Mouse (Mus musculus): Measurements from ENCODE around the gene Cntnap5a. TPM values are rescaled to one million over a fixed set of nuclear protein-coding genes. Genes with fewer than 3 reads are reported as not detected.

Cntnap5a gene
- polyA plus RNA-seq, 1 experiment, result not detected

- Histone ChIP-seq H3K9me3 (no peaks in the 10 kb centered on the region), H3K4me1 (no peaks in the 10 kb centered on the region), H3K36me3 (replicated peaks; ENCODE audit: low read length) (no peaks in the 10 kb centered on the region), H3K4me3 (replicated peaks) (no peak overlapping the region), H3K27me3 (replicated peaks) (no peaks in the 10 kb centered on the region)
- TF ChIP-seq FLI1 (IDR thresholded peaks at IDR 0.05; ENCODE audit: low read length), result no peak
- no peak for TF ChIP-seq GATA1 (IDR thresholded peaks at IDR 0.05; ENCODE audit: borderline replicate concordance, low read length)
Observed at GRCm38 (mm10) chr1:116313269-116313668, 628.7 kb downstream of the Cntnap5a start.

- no peaks in the 10 kb centered on the region for H3K36me3 ChIP-seq (replicated peaks; ENCODE audit: low read length)
- TF ChIP-seq FLI1 (IDR thresholded peaks at IDR 0.05; ENCODE audit: low read length), result no peak
- no peak for TF ChIP-seq GATA1 (IDR thresholded peaks at IDR 0.05; ENCODE audit: borderline replicate concordance, low read length)
- H3K4me1 ChIP-seq, result no peaks in the 10 kb centered on the region
- no peak overlapping the region for H3K4me3 ChIP-seq (replicated peaks)
- H3K27me3 ChIP-seq (replicated peaks), result no peaks in the 10 kb centered on the region
- no peaks in the 10 kb centered on the region for H3K9me3 ChIP-seq
Observed at GRCm38 (mm10) chr1:116324505-116324904, 639.9 kb downstream of the Cntnap5a start.

- H3K27me3 ChIP-seq (replicated peaks), result no peaks in the 10 kb centered on the region
- TF ChIP-seq GATA1 (IDR thresholded peaks at IDR 0.05; ENCODE audit: borderline replicate concordance, low read length), result no peak
- no peak for TF ChIP-seq FLI1 (IDR thresholded peaks at IDR 0.05; ENCODE audit: low read length)
- H3K36me3 ChIP-seq (replicated peaks; ENCODE audit: low read length), result no peaks in the 10 kb centered on the region
- H3K4me3 ChIP-seq (replicated peaks), result no peak overlapping the region
- H3K9me3 ChIP-seq, result no peaks in the 10 kb centered on the region
- no peaks in the 10 kb centered on the region for H3K4me1 ChIP-seq
Observed at GRCm38 (mm10) chr1:116353669-116354068, 669.1 kb downstream of the Cntnap5a start.

- Histone ChIP-seq H3K27me3 (replicated peaks) (no peaks in the 10 kb centered on the region), H3K4me1 (no peaks in the 10 kb centered on the region), H3K4me3 (replicated peaks) (no peak overlapping the region), H3K36me3 (replicated peaks; ENCODE audit: low read length) (no peaks in the 10 kb centered on the region), H3K9me3 (no peaks in the 10 kb centered on the region)
- TF ChIP-seq FLI1 (IDR thresholded peaks at IDR 0.05; ENCODE audit: low read length), result no peak
- no peak for TF ChIP-seq GATA1 (IDR thresholded peaks at IDR 0.05; ENCODE audit: borderline replicate concordance, low read length)
Observed at GRCm38 (mm10) chr1:116365606-116366005, 681.0 kb downstream of the Cntnap5a start.

- Histone ChIP-seq H3K36me3 (replicated peaks; ENCODE audit: low read length) (no peaks in the 10 kb centered on the region), H3K4me1 (no peaks in the 10 kb centered on the region), H3K27me3 (replicated peaks) (no peaks in the 10 kb centered on the region), H3K4me3 (replicated peaks) (no peak overlapping the region), H3K9me3 (no peaks in the 10 kb centered on the region)
- no peak for TF ChIP-seq GATA1 (IDR thresholded peaks at IDR 0.05; ENCODE audit: borderline replicate concordance, low read length)
- no peak for TF ChIP-seq FLI1 (IDR thresholded peaks at IDR 0.05; ENCODE audit: low read length)
Observed at GRCm38 (mm10) chr1:116366171-116366570, 681.6 kb downstream of the Cntnap5a start.

GRCm38 (mm10) chr1:116366806-116367205, 682.2 kb downstream of the Cntnap5a start:
- TF ChIP-seq FLI1 (IDR thresholded peaks at IDR 0.05; ENCODE audit: low read length) (no peak), GATA1 (IDR thresholded peaks at IDR 0.05; ENCODE audit: borderline replicate concordance, low read length) (no peak)

GRCm38 (mm10) chr1:116367572-116367971, 683.0 kb downstream of the Cntnap5a start:
- TF ChIP-seq GATA1 (IDR thresholded peaks at IDR 0.05; ENCODE audit: borderline replicate concordance, low read length) (no peak), FLI1 (IDR thresholded peaks at IDR 0.05; ENCODE audit: low read length) (no peak)
- Histone ChIP-seq H3K9me3 (no peaks in the 10 kb centered on the region), H3K4me1 (no peaks in the 10 kb centered on the region), H3K36me3 (replicated peaks; ENCODE audit: low read length) (no peaks in the 10 kb centered on the region), H3K27me3 (replicated peaks) (no peaks in the 10 kb centered on the region), H3K4me3 (replicated peaks) (no peak overlapping the region)

More at GRCm38 (mm10) chr1:116366806-116367205, 682.2 kb downstream of the Cntnap5a start:
- Histone ChIP-seq H3K27me3 (replicated peaks) (no peaks in the 10 kb centered on the region), H3K4me1 (no peaks in the 10 kb centered on the region), H3K36me3 (replicated peaks; ENCODE audit: low read length) (no peaks in the 10 kb centered on the region), H3K4me3 (replicated peaks) (no peak overlapping the region), H3K9me3 (no peaks in the 10 kb centered on the region)

GRCm38 (mm10) chr1:116370817-116371216, 686.3 kb downstream of the Cntnap5a start:
- Histone ChIP-seq H3K27me3 (replicated peaks) (no peaks in the 10 kb centered on the region), H3K4me1 (no peaks in the 10 kb centered on the region), H3K9me3 (peaks cover 9% of the 10 kb centered on the region), H3K36me3 (replicated peaks; ENCODE audit: low read length) (no peaks in the 10 kb centered on the region), H3K4me3 (replicated peaks) (no peak overlapping the region)
- no peak for TF ChIP-seq GATA1 (IDR thresholded peaks at IDR 0.05; ENCODE audit: borderline replicate concordance, low read length)
- TF ChIP-seq FLI1 (IDR thresholded peaks at IDR 0.05; ENCODE audit: low read length), result no peak

GRCm38 (mm10) chr1:116373551-116373950, 689.0 kb downstream of the Cntnap5a start:
- Histone ChIP-seq H3K4me1 (no peaks in the 10 kb centered on the region), H3K36me3 (replicated peaks; ENCODE audit: low read length) (no peaks in the 10 kb centered on the region), H3K27me3 (replicated peaks) (no peaks in the 10 kb centered on the region), H3K4me3 (replicated peaks) (no peak overlapping the region), H3K9me3 (peaks cover 10% of the 10 kb centered on the region)
- TF ChIP-seq GATA1 (IDR thresholded peaks at IDR 0.05; ENCODE audit: borderline replicate concordance, low read length), result no peak
- TF ChIP-seq FLI1 (IDR thresholded peaks at IDR 0.05; ENCODE audit: low read length), result no peak

GRCm38 (mm10) chr1:116392390-116392789, 707.8 kb downstream of the Cntnap5a start:
- TF ChIP-seq GATA1 (IDR thresholded peaks at IDR 0.05; ENCODE audit: borderline replicate concordance, low read length) (no peak), FLI1 (IDR thresholded peaks at IDR 0.05; ENCODE audit: low read length) (no peak)
- no peaks in the 10 kb centered on the region for H3K9me3 ChIP-seq
- H3K36me3 ChIP-seq (replicated peaks; ENCODE audit: low read length), result no peaks in the 10 kb centered on the region
- H3K4me1 ChIP-seq, result no peaks in the 10 kb centered on the region
- H3K27me3 ChIP-seq (replicated peaks), result no peaks in the 10 kb centered on the region
- no peak overlapping the region for H3K4me3 ChIP-seq (replicated peaks)

Data from megakaryocyte, embryonic 14.5 days (primary cell).